Comparison of ENCODE assay signal across 9 mouse cellular contexts in genomic region chr1:195033941-195034340, GRCm38 (mm10). TPM values are rescaled to one million over a fixed set of nuclear protein-coding genes. Genes with fewer than 3 reads are reported as not detected.
DNase-seq lines count a peak whose midpoint lies in the region; ATAC-seq and TF ChIP-seq lines count a peak whose summit lies in the region.
"Had no signal": no experiment of that assay in that cellular context is flagged by ENCODE, and none has a peak within 500 bp of the region (broad histone marks: within the 10 kb centered on the region; RNA-seq: fewer than 3 reads in every experiment).

No protein-coding gene starts in this region.

- peak; percentile 60; the same call in 1 of the 2 replicates for ATAC-seq in hindbrain, embryonic 16.5 days
- peak; percentile 53 for ATAC-seq in liver, embryonic 14.5 days (ENCODE audit: insufficient read depth)
- no peak for ATAC-seq in monocyte, adult 5-6 weeks (replicated peaks; ENCODE audit: insufficient number of reproducible peaks, low FRiP score, low TSS enrichment, poor library complexity, severe bottlenecking)

- no peaks in the 10 kb centered on the region for H3K4me1 ChIP-seq in hindbrain, embryonic 16.5 days (ENCODE audit: control insufficient read depth, insufficient read depth, low read depth, low read length)
- H3K4me1 ChIP-seq in hindbrain, embryonic 10.5 days (replicated peaks) = no peaks in the 10 kb centered on the region
- peaks cover 0 to 8% of the 10 kb centered on the region in 2 experiments; a peak in 1 of 4 replicates for H3K4me1 ChIP-seq in liver, embryonic 14.5 days (replicated peaks; ENCODE audit: control insufficient read depth in 2 of 2, insufficient read depth in 2 of 2, low read length in 1 of 2)

- TF ChIP-seq CTCF in liver, embryonic 14.5 days (IDR thresholded peaks at IDR 0.05; ENCODE audit: low read depth) = no peak

- 59% methylated on average over 1 of the region's 1 CpGs for WGBS in hindbrain, embryonic 16.5 days
- 82% methylated on average over 1 of the region's 1 CpGs for WGBS in hindbrain, embryonic 10.5 days
- 64% methylated on average over 1 of the region's 1 CpGs for WGBS in liver, embryonic 14.5 days (ENCODE audit: insufficient replicate concordance)

- H3K4me2 ChIP-seq in hindbrain, embryonic 16.5 days (ENCODE audit: low read length) = no peak overlapping the region
- no peak overlapping the region for H3K4me2 ChIP-seq in liver, embryonic 14.5 days (ENCODE audit: low read depth)
- H3K4me2 ChIP-seq: lung, embryonic 14.5 days had no signal

- no peak overlapping the region for H3K4me3 ChIP-seq in hindbrain, embryonic 16.5 days (ENCODE audit: low read length)
- H3K4me3 ChIP-seq in hindbrain, embryonic 10.5 days = no peak overlapping the region
- no peak overlapping the region for H3K4me3 ChIP-seq in liver, embryonic 14.5 days (ENCODE audit: insufficient read depth in 1 of 2, low read depth in 2 of 2, low read length in 2 of 2)

- 0 out of 2 replicates have a peak, but pooled peaks cover 6% of the 10 kb centered on the region for H3K36me3 ChIP-seq in hindbrain, embryonic 16.5 days (ENCODE audit: control insufficient read depth, insufficient read depth, low read length)
- H3K36me3 ChIP-seq in hindbrain, embryonic 10.5 days = no peaks in the 10 kb centered on the region
- H3K36me3 ChIP-seq in liver, embryonic 14.5 days (replicated peaks; ENCODE audit: control insufficient read depth, insufficient read depth, low read depth) = no peaks in the 10 kb centered on the region

- DNase-seq in hindbrain, embryonic 10.5 days (ENCODE audit: low spot score) = no peak
- DNase-seq in MN1 (ENCODE audit: low spot score) = peak; percentile 25
- peak; percentile 37 to 38 for DNase-seq in cerebellum, postnatal 36 days
- peak; percentile 36 to 54 for DNase-seq in heart, postnatal 14 days
- no peak for DNase-seq in liver, embryonic 14.5 days (ENCODE audit: low read depth in 3 of 3, low spot score in 3 of 3)
- DNase-seq in thymus, postnatal 4 days = no peak
- DNase-seq: lung, embryonic 14.5 days had no signal

- no peak overlapping the region for H3K27ac ChIP-seq in hindbrain, embryonic 16.5 days (ENCODE audit: low read depth, low read length)
- H3K27ac ChIP-seq in hindbrain, embryonic 10.5 days = no peak overlapping the region
- no peak overlapping the region for H3K27ac ChIP-seq in liver, embryonic 14.5 days

- no peak overlapping the region for H3K9ac ChIP-seq in hindbrain, embryonic 16.5 days (ENCODE audit: low read depth, low read length)
- H3K9ac ChIP-seq in liver, embryonic 14.5 days (replicated peaks) = no peak overlapping the region
- H3K9ac ChIP-seq: lung, embryonic 14.5 days had no signal

- H3K9me3 ChIP-seq in hindbrain, embryonic 16.5 days (ENCODE audit: control insufficient read depth, low read length) = no peaks in the 10 kb centered on the region
- no peaks in the 10 kb centered on the region for H3K9me3 ChIP-seq in hindbrain, embryonic 10.5 days
- H3K9me3 ChIP-seq in liver, embryonic 14.5 days (ENCODE audit: control insufficient read depth, low read length) = no peaks in the 10 kb centered on the region

- TF ChIP-seq EP300 in liver, embryonic 14.5 days (IDR thresholded peaks at IDR 0.05; ENCODE audit: low read depth) = no peak

- no peaks in the 10 kb centered on the region for H3K27me3 ChIP-seq in hindbrain, embryonic 16.5 days (replicated peaks; ENCODE audit: control insufficient read depth, insufficient read depth, low read length)
- no peaks in the 10 kb centered on the region for H3K27me3 ChIP-seq in hindbrain, embryonic 10.5 days (ENCODE audit: insufficient read depth, poor library complexity, severe bottlenecking)
- no peaks in the 10 kb centered on the region for H3K27me3 ChIP-seq in liver, embryonic 14.5 days (ENCODE audit: control insufficient read depth, insufficient read depth, low read length)

- intact Hi-C loops in heart, postnatal 14 days (cut with DNase I) = no loop called here

RNA-seq across cellular contexts. Expression of gene Cd46, which starts 58.1 kb away (rescaled TPM):
- polyA plus RNA-seq in hindbrain, embryonic 16.5 days (2015; fragmentation: Nextera tagmentation; extraction: Ambion mirVana) = 1.1 and 1.2 TPM in 2 replicates
- polyA plus RNA-seq in hindbrain, embryonic 10.5 days (2016; fragmentation: Nextera tagmentation; extraction: Ambion mirVana) = 0.55 and 0.62 TPM in 2 replicates
- total RNA-seq in heart, postnatal 14 days (2021) = 1 to 10 TPM; 1.7 to 1.9 TPM
- 1.2 and 1.5 TPM in 2 replicates for polyA plus RNA-seq in liver, embryonic 14.5 days (2012; rRNA removed)
- polyA plus RNA-seq in liver, embryonic 14.5 days (2014; fragmentation: Nextera tagmentation; extraction: Ambion mirVana) = 0.71 and 0.93 TPM in 2 replicates
- 1.9 to 5.1 TPM (median 4.5 TPM) in 3 replicates for total RNA-seq in monocyte, adult 5-6 weeks (2017)

Comparison
In these comparisons a context has a peak if more than half of its experiments do, and no peak if none do; other contexts are left out.
1. DNase-seq: peak in MN1 (single experiment), cerebellum, postnatal 36 days (2 of 2) and heart, postnatal 14 days (2 of 2); none in hindbrain, embryonic 10.5 days (single experiment), liver, embryonic 14.5 days (0 of 3) and thymus, postnatal 4 days (single experiment).